Mouse (Mus musculus) G1E (cell line): ENCODE data around the gene Vegfb.

Experiments used
- CTCF ChIP-seq: IDR thresholded peaks from 2 replicates; pipeline ENCODE4 v1.5.1; 2012; ENCODE audit warnings: low read depth, low read length, inconsistent platforms, mixed read lengths
- GATA1 ChIP-seq: IDR thresholded peaks from 2 replicates; pipeline ENCODE4 v1.6.1; 2012; ENCODE audit warnings: borderline replicate concordance, low read length, inconsistent platforms, mixed read lengths
- GATA2 ChIP-seq: IDR thresholded peaks from 2 replicates; pipeline ENCODE4 v1.6.1; 2012; ENCODE audit warnings: low read depth, low read length, inconsistent platforms, borderline replicate concordance
- POLR2AphosphoS5 ChIP-seq: IDR thresholded peaks from 2 replicates; pipeline ENCODE4 v1.6.1; 2012; ENCODE audit warnings: low read depth, low read length, inconsistent platforms; ENCODE audit not compliant: insufficient replicate concordance
- TAL1 ChIP-seq: conservative IDR thresholded peaks from 2 replicates; pipeline ENCODE4 v1.6.1; 2012; ENCODE audit warnings: low read depth, low read length, inconsistent platforms, mixed read lengths

GRCm38 (mm10) chr19:7019191-7019590 lies 31.7 kb upstream of the Vegfb start, which contains the start of gene Fermt3:
- TF ChIP-seq GATA1 (no peak), CTCF (no peak), GATA2 (no peak), TAL1 (no peak), POLR2AphosphoS5 (no peak)
